Mouse (Mus musculus) adrenal gland, postnatal 25 days (tissue): ENCODE data around the gene Olfr1062. TPM values are rescaled to one million over a fixed set of nuclear protein-coding genes. Genes with fewer than 3 reads are reported as not detected.
"Not testable (repeated sequence)": the region's sequence is repeated elsewhere in the genome, so short reads cannot be mapped to it uniquely, and the experiment has no call there.

Experiments
- DNase-seq: peaks from one replicate; pipeline ENCODE4 v3.0.0; 2021; ENCODE audit warnings: mixed read lengths
- long read RNA-seq: library from polyadenylated mRNA; stranded (forward); transcript quantifications from one replicate; pipeline ENCODE4 v2.0.0, GENCODE M21; 2021
- total RNA-seq: library from RNA; stranded (reverse); gene quantifications from 2 replicates; pipeline ENCODE4 v1.2.3, GENCODE M21; 2021

Olfr1062 gene
- total RNA-seq, result not detected in 2 replicates
- long read RNA-seq, result 0 reads

- not testable (repeated sequence) for DNase-seq
These were observed at the start of gene Olfr1062 for GRCm38 (mm10) chr2:86426649-86427048. Gene Olfr1062, minus strand, starts transcription at chr2:86426749.

GRCm38 (mm10) chr2:86464442-86465109, 38.0 kb upstream of the Olfr1062 start:
- peak; percentile 41 for DNase-seq

GRCm38 (mm10) chr2:86460434-86460833, 33.9 kb upstream of the Olfr1062 start:
- DNase-seq, result no peak

GRCm38 (mm10) chr2:86456169-86456568, 29.6 kb upstream of the Olfr1062 start, which contains the start of gene Olfr1066:
Gene Olfr1066, minus strand, starts transcription at chr2:86456269.
- no peak for DNase-seq

GRCm38 (mm10) chr2:86450491-86450890, 23.9 kb upstream of the Olfr1062 start, which contains the start of gene Olfr1065:
Gene Olfr1065, minus strand, starts transcription at chr2:86450591.
- not testable (repeated sequence) for DNase-seq

- DNase-seq, result not testable (repeated sequence)
These were observed 15.6 kb upstream of the Olfr1062 start for GRCm38 (mm10) chr2:86442101-86442500.

- not testable (repeated sequence) for DNase-seq
These were observed 2.0 kb upstream of the Olfr1062 start for GRCm38 (mm10) chr2:86428511-86428910.

GRCm38 (mm10) chr2:86413950-86414349, 12.6 kb downstream of the Olfr1062 start, which contains the start of gene Olfr1061:
Gene Olfr1061, minus strand, starts transcription at chr2:86414050.
- DNase-seq, result no peak

- DNase-seq, result no peak
These were observed 31.4 kb downstream of the Olfr1062 start for GRCm38 (mm10) chr2:86395114-86395513.

- DNase-seq, result not testable (repeated sequence)
These were observed 38.1 kb downstream of the Olfr1062 start, which contains the start of gene Olfr1058 for GRCm38 (mm10) chr2:86388461-86388860. Gene Olfr1058, minus strand, starts transcription at chr2:86388561.

GRCm38 (mm10) chr2:86378293-86378692, 48.3 kb downstream of the Olfr1062 start, which contains the start of gene Olfr1057:
Gene Olfr1057, minus strand, starts transcription at chr2:86378393.
- DNase-seq, result no peak

Other genes with a start within 250 kb of the Olfr1062 start
- not detected in 2 replicates for gene Olfr1044, start 248.9 kb downstream of the Olfr1062 start, total RNA-seq
- not detected in 2 replicates for gene Olfr52, start 241.1 kb downstream of the Olfr1062 start, total RNA-seq
- gene Olfr1045, start 223.7 kb downstream of the Olfr1062 start, total RNA-seq, result not detected in 2 replicates
- gene Olfr1046, start 207.4 kb downstream of the Olfr1062 start, total RNA-seq, result not detected in 2 replicates
- not detected in 2 replicates for gene Olfr1047, start 195.3 kb downstream of the Olfr1062 start, total RNA-seq
- gene Olfr1048, start 186.5 kb downstream of the Olfr1062 start, total RNA-seq, result not detected in 2 replicates
- not detected in 2 replicates for gene Olfr1049, start 168.4 kb downstream of the Olfr1062 start, total RNA-seq
- not detected in 2 replicates for gene Olfr1051, start 147.7 kb downstream of the Olfr1062 start, total RNA-seq
- gene Olfr1052, start 134.3 kb downstream of the Olfr1062 start, total RNA-seq, result not detected in 2 replicates
- not detected in 2 replicates for gene Olfr1053, start 111.5 kb downstream of the Olfr1062 start, total RNA-seq
- gene Olfr1054, start 91.3 kb downstream of the Olfr1062 start, total RNA-seq, result not detected in 2 replicates
- gene Olfr1055, start 76.5 kb downstream of the Olfr1062 start, total RNA-seq, result not detected in 2 replicates
- not detected in 2 replicates for gene Olfr1056, start 64.3 kb downstream of the Olfr1062 start, total RNA-seq
- gene Olfr1057, start 48.4 kb downstream of the Olfr1062 start, total RNA-seq, result not detected in 2 replicates
- gene Olfr1058, start 38.2 kb downstream of the Olfr1062 start, total RNA-seq, result not detected in 2 replicates
- not detected in 2 replicates for gene Olfr1061, start 12.7 kb downstream of the Olfr1062 start, total RNA-seq
- not detected in 2 replicates for gene Olfr1065, start 23.8 kb upstream of the Olfr1062 start, total RNA-seq
- gene Olfr1066, start 29.5 kb upstream of the Olfr1062 start, total RNA-seq, result not detected in 2 replicates
- gene Olfr228, start 60.6 kb upstream of the Olfr1062 start, total RNA-seq, result not detected in 2 replicates
- not detected in 2 replicates for gene Olfr1076, start 81.7 kb upstream of the Olfr1062 start, total RNA-seq
- gene Olfr1079, start 115.7 kb upstream of the Olfr1062 start, total RNA-seq, result not detected in 2 replicates
- gene Olfr1080, start 131.5 kb upstream of the Olfr1062 start, total RNA-seq, result not detected in 2 replicates
- gene Olfr1082, start 172.2 kb upstream of the Olfr1062 start, total RNA-seq, result not detected in 2 replicates
- gene Olfr1084, start 213.0 kb upstream of the Olfr1062 start, total RNA-seq, result not detected in 2 replicates
- gene Olfr1085, start 235.3 kb upstream of the Olfr1062 start, total RNA-seq, result not detected in 2 replicates